Mouse (Mus musculus): ENCODE results near the gene Fcrl5.

GRCm38 (mm10) chr3:87504330-87504729 lies 68.8 kb downstream of the Fcrl5 start:
- TF ChIP-seq TAL1 (IDR thresholded peaks at IDR 0.05; ENCODE audit: low read length) (no peak), GATA1 (IDR thresholded peaks at IDR 0.05; ENCODE audit: low read length) (no peak)

All from erythroblast, embryonic 14.5 days (primary cell).